Mouse (Mus musculus): ENCODE measurements around the gene Cdk9. TPM values are rescaled to one million over a fixed set of nuclear protein-coding genes. Genes with fewer than 3 reads are reported as not detected.

The Cdk9 gene
- polyA plus RNA-seq (2015; fragmentation: Nextera tagmentation; extraction: Ambion mirVana), result 69.0 and 73.4 TPM in 2 replicates

DNA sequence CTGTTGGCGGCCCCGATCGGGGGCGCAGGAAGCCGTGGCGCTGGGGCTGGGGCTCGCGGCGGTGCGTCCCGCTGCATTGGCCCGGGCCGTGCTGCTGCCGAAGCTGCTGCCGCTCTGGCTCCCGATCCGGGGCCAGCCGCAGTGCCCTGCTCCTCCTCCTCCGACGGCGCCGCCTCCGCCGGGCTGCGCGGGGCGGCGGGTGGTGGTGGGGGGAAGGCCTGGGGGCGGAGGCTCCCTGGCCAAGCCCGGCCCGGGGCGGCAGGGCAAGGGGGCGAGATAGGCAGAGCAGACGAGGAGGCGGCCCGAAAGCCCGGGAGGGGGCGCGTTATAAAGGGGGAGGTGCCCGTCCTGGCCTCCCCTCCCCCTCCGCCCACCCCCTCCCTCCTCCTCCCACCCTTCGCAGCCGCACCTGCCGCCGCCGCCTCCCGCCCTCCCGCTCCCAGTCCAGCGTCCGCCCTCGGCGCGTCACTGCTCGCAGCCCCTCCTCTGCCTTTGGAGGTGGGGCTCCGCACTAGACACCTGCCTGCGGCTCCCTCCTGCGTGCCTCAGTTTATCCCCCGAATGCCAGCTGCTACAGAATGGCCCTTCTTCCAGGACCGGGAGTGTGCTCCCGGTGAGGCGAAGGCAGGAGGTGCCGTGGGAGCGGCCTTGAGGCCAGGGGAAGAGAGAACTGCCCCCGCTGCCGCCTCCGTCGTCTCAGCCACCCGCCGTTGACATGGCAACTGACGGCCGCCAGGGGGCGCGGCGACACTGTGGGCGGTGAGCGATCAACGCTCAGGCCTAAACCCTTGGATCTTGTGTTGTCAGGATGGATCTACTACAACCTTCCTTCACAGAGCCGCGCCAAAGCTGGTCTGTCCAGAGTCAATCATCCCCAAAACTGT, at the start of gene Cdk9:
Gene Cdk9 (minus strand): TSS at position 143 of the 884 bp plus-strand sequence.
- ATAC-seq (ENCODE audit: low FRiP score, low read depth), result peak; percentile 89
- Histone ChIP-seq H3K9ac (peak within 1 kb of the TSS; percentile 97), H3K4me2 (peak within 1 kb of the TSS; percentile 85), H3K36me3 (peaks cover 21% of the 10 kb centered on the region), H3K9me3 (no peaks in the 10 kb centered on the region), H3K27me3 (no peaks in the 10 kb centered on the region), H3K4me1 (replicated peaks) (peaks cover 30% of the 10 kb centered on the region), H3K27ac (replicated peaks) (peak within 1 kb of the TSS; percentile 100), H3K4me3 (peak within 1 kb of the TSS; percentile 86)
- WGBS, result 1% methylated on average over 52 of the region's 79 CpGs

DNA sequence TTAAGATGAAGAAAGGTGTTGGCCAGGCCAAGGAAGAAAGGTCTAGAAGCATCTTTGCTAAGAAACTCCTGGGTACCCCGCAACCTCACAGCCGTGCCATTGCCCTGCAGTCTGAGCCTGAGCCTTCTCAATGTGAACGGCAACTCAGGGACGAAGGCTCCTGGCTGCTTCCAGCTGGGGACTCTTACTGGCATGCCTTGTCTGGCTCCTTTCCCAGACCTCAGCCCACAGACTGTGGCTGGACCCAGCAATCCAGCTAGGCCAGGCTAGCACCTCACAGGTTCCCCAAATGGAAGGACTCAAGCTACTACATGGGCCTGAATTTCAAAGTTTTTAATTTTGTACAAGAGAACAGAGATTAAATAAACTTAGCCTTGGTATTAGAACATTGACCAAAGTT, 49.0 kb upstream of the Cdk9 start:
- WGBS, result 84% methylated on average over 4 of the region's 4 CpGs
- Histone ChIP-seq H3K9ac (no peak overlapping the region), H3K4me1 (replicated peaks) (peaks cover 19% of the 10 kb centered on the region), H3K27ac (replicated peaks) (no peak overlapping the region), H3K4me2 (no peak overlapping the region), H3K36me3 (peaks cover 19% of the 10 kb centered on the region; the same call in 1 of the 2 replicates), H3K27me3 (no peaks in the 10 kb centered on the region), H3K9me3 (no peaks in the 10 kb centered on the region), H3K4me3 (no peak overlapping the region)
- ATAC-seq (ENCODE audit: low FRiP score, low read depth), result no peak

- Histone ChIP-seq H3K4me1 (replicated peaks) (peaks cover 23% of the 10 kb centered on the region), H3K9ac (no peak overlapping the region), H3K27me3 (no peaks in the 10 kb centered on the region), H3K4me3 (no peak overlapping the region), H3K4me2 (no peak overlapping the region), H3K9me3 (no peaks in the 10 kb centered on the region), H3K27ac (replicated peaks) (no peak overlapping the region), H3K36me3 (peaks cover 19% of the 10 kb centered on the region; the same call in 1 of the 2 replicates)
- 89% methylated on average over 14 of the region's 14 CpGs for WGBS
- no peak for ATAC-seq (ENCODE audit: low FRiP score, low read depth)
These were observed 48.5 kb upstream of the Cdk9 start for GRCm38 (mm10) chr2:32761361-32761760.

GRCm38 (mm10) chr2:32759001-32759400, 46.1 kb upstream of the Cdk9 start:
- peaks cover 31% of the 10 kb centered on the region for H3K36me3 ChIP-seq
- no peak overlapping the region for H3K4me2 ChIP-seq
- H3K9ac ChIP-seq, result peak overlapping the region; percentile 11; the same call in 1 of the 2 replicates
- ATAC-seq (ENCODE audit: low FRiP score, low read depth), result no peak
- no peak overlapping the region for H3K4me3 ChIP-seq
- 80% methylated on average over 2 of the region's 2 CpGs for WGBS
- no peaks in the 10 kb centered on the region for H3K9me3 ChIP-seq
- peaks cover 23% of the 10 kb centered on the region for H3K4me1 ChIP-seq (replicated peaks)
- H3K27me3 ChIP-seq, result no peaks in the 10 kb centered on the region
- H3K27ac ChIP-seq (replicated peaks), result no peak overlapping the region

GRCm38 (mm10) chr2:32758503-32758902, 45.6 kb upstream of the Cdk9 start:
- no peak overlapping the region for H3K27ac ChIP-seq (replicated peaks)
- H3K9me3 ChIP-seq, result no peaks in the 10 kb centered on the region
- H3K4me3 ChIP-seq, result no peak overlapping the region
- peaks cover 34% of the 10 kb centered on the region for H3K36me3 ChIP-seq
- peak overlapping the region; percentile 22; the same call in 1 of the 2 replicates for H3K4me2 ChIP-seq
- H3K27me3 ChIP-seq, result no peaks in the 10 kb centered on the region
- ATAC-seq (ENCODE audit: low FRiP score, low read depth), result no peak
- WGBS, result 68% methylated on average over 8 of the region's 8 CpGs
- peaks cover 23% of the 10 kb centered on the region for H3K4me1 ChIP-seq (replicated peaks)
- peak overlapping the region; percentile 11; the same call in 1 of the 2 replicates for H3K9ac ChIP-seq

DNA sequence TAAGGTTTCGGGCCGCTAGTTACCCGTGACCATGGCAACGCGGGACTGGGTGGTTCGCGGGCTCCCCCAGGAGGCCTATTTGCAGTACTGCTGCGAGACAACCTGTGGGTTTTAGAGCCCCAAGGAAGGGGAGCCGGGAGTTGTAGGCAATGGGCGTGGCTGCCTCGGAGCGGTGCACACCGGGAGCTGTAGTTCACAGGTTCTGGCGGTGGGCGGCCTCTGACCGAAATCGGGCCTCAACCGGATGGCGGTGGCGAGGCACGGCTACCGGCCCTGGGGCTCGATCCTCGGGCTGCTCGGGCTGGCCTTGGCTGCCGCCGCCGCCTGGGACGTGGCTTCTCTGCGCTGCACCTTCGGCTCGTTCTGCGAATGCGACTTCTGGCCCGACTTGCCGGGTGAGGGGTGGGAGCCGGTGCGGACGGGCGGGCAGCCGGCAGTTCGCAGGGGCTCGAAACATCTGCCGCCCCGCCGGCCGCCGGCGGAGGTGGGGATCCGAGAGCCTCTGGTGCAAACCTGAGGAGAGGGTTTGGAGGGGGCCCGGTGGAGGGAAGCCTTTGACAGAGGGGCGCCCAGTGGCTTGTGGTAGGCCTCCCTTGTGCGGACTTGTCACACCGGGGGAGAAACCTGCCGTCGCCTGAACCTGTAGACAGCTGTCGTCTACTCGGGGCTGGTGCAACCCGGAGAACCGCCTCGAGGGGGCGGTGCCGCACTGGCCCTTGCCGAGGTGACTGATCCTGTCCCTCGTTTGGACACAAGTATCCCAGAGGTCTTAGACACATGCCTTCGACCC, 44.4 kb upstream of the Cdk9 start, which contains the start of gene Tor2a:
Gene Tor2a (plus strand): TSS at position 179 of the 790 bp plus-strand sequence.
- peaks cover 23% of the 10 kb centered on the region for H3K4me1 ChIP-seq (replicated peaks)
- peak; percentile 91 for ATAC-seq (ENCODE audit: low FRiP score, low read depth)
- WGBS, result under 1% methylated on average over 61 of the region's 66 CpGs
- peaks cover 46% of the 10 kb centered on the region for H3K36me3 ChIP-seq
- H3K27me3 ChIP-seq, result no peaks in the 10 kb centered on the region
- no peaks in the 10 kb centered on the region for H3K9me3 ChIP-seq
- H3K4me2 ChIP-seq, result peak within 1 kb of the TSS; percentile 61
- H3K4me3 ChIP-seq, result peak within 1 kb of the TSS; percentile 77
- H3K9ac ChIP-seq, result peak within 1 kb of the TSS; percentile 94
- H3K27ac ChIP-seq (replicated peaks), result peak within 1 kb of the TSS; percentile 96

GRCm38 (mm10) chr2:32756674-32757055, 43.8 kb upstream of the Cdk9 start:
- H3K27ac ChIP-seq (replicated peaks), result peak overlapping the region; percentile 96; the same call in 1 of the 2 replicates
- H3K4me3 ChIP-seq, result peak overlapping the region; percentile 77
- peaks cover 41% of the 10 kb centered on the region for H3K36me3 ChIP-seq
- H3K4me2 ChIP-seq, result peak overlapping the region; percentile 61
- H3K9ac ChIP-seq, result no peak overlapping the region
- peaks cover 23% of the 10 kb centered on the region for H3K4me1 ChIP-seq (replicated peaks)
- no peaks in the 10 kb centered on the region for H3K9me3 ChIP-seq
- peak; percentile 49 for ATAC-seq (ENCODE audit: low FRiP score, low read depth)
- H3K27me3 ChIP-seq, result no peaks in the 10 kb centered on the region
- 32% methylated on average over 6 of the region's 6 CpGs for WGBS

- no peak overlapping the region for H3K27ac ChIP-seq (replicated peaks)
- H3K4me2 ChIP-seq, result no peak overlapping the region
- 58% methylated on average over 10 of the region's 10 CpGs for WGBS
- no peaks in the 10 kb centered on the region for H3K27me3 ChIP-seq
- no peak overlapping the region for H3K9ac ChIP-seq
- H3K9me3 ChIP-seq, result no peaks in the 10 kb centered on the region
- peaks cover 16% of the 10 kb centered on the region for H3K4me1 ChIP-seq (replicated peaks)
- ATAC-seq (ENCODE audit: low FRiP score, low read depth), result no peak
- peaks cover 55% of the 10 kb centered on the region for H3K36me3 ChIP-seq
- no peak overlapping the region for H3K4me3 ChIP-seq
These were observed 39.3 kb upstream of the Cdk9 start for GRCm38 (mm10) chr2:32752181-32752580.

DNA sequence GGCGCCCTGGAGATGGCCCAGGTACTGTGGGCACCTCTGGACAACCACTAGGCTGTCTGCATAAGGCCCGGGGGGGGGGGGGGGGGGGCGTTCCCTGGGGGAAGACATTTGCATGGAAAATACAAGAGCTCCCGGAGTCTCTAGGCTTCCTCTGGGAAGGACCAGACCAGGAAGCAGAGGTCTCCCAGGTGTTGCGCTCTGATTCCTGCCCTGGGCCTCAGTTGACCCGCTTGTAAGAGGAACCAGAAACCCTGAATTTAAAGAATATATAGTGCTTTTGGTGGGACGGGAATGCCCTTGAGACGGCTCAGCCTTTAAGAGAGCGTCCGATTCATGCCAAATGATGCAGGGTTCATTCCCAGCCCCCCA, 38.8 kb upstream of the Cdk9 start:
- Histone ChIP-seq H3K27me3 (no peaks in the 10 kb centered on the region), H3K27ac (replicated peaks) (0 out of 2 replicates have a peak overlapping the region, but pooled peaks have one; percentile 43), H3K9me3 (no peaks in the 10 kb centered on the region), H3K4me2 (peak overlapping the region; percentile 42), H3K36me3 (peaks cover 61% of the 10 kb centered on the region), H3K4me3 (peak overlapping the region; percentile 23), H3K4me1 (replicated peaks) (peaks cover 14% of the 10 kb centered on the region), H3K9ac (no peak overlapping the region)
- 20% methylated on average over 10 of the region's 10 CpGs for WGBS
- no peak for ATAC-seq (ENCODE audit: low FRiP score, low read depth)

DNA sequence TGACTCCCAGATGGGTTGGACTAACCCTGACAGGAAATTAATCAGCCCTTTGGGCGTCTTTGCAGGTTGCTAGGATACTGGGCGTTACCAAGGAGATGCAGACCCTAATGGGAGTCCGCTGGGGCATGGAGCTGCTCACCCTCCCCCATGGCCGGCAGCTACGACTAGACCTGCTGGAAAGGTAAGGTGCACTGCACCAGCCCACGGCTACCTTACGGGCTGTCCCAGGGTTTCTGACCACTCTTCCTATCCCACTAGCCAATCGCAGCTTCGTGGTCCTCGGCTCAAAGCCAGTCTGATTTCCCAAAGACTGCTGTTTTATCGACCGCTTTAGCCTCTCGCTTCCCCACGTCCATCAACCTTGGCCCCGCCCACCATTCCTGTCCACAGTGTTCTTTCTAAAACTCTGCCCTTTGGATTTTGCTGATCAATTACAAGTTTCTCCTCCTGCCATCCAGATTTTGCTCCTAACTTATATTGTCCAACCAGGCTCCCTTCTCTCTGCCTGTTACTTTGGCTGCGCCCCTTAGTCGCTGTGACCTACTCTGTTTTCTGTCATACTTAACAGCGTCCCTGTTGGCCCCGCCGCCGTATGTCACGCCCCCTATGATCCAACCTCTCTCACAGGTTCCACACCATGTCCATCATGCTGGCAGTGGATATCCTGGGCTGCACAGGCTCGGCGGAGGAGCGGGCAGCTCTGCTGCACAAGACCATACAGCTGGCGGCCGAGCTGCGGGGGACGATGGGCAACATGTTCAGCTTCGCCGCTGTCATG, 38.2 kb upstream of the Cdk9 start:
- Histone ChIP-seq H3K27ac (replicated peaks) (peak overlapping the region; percentile 43; the same call in 1 of the 2 replicates), H3K36me3 (peaks cover 66% of the 10 kb centered on the region), H3K27me3 (no peaks in the 10 kb centered on the region), H3K4me3 (peak overlapping the region; percentile 23), H3K4me1 (replicated peaks) (peaks cover 11% of the 10 kb centered on the region), H3K9me3 (no peaks in the 10 kb centered on the region), H3K4me2 (peak overlapping the region; percentile 42), H3K9ac (no peak overlapping the region)
- peak; percentile 53; the same call in 1 of the 2 replicates for ATAC-seq (ENCODE audit: low FRiP score, low read depth)
- 7% methylated on average over 31 of the region's 31 CpGs for WGBS

DNA sequence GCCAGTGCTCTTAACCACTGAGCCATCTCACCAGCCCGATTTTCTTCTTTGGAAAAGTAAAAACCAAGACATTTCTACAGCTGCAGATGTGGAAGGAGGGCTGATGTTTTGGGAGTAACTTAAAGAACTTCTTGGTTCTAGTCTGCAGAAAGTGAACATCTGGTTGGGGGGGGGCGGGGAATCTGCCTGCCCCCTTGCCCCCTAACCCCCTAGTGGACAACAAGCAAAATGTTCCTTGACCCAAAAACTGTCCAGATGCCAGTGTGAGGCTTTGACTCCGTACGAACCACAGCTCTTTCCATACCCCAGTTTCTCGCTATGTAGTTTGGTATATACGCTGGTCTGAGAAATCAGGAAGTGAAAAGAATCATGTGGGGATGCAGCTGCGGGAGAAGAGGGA, 37.3 kb upstream of the Cdk9 start:
- no peak overlapping the region for H3K4me3 ChIP-seq
- H3K36me3 ChIP-seq, result peaks cover 68% of the 10 kb centered on the region
- no peaks in the 10 kb centered on the region for H3K9me3 ChIP-seq
- 71% methylated on average over 7 of the region's 7 CpGs for WGBS
- no peak overlapping the region for H3K9ac ChIP-seq
- no peak overlapping the region for H3K27ac ChIP-seq (replicated peaks)
- no peaks in the 10 kb centered on the region for H3K27me3 ChIP-seq
- ATAC-seq (ENCODE audit: low FRiP score, low read depth), result no peak
- H3K4me2 ChIP-seq, result no peak overlapping the region
- H3K4me1 ChIP-seq (replicated peaks), result peaks cover 11% of the 10 kb centered on the region
